Mouse (Mus musculus) erythroblast, embryonic 14.5 days (primary cell): ENCODE data around the gene Corin.

Experiments
- GATA1 ChIP-seq: IDR thresholded peaks from 2 replicates; pipeline ENCODE4 v1.6.1; 2012; ENCODE audit warnings: low read length, inconsistent platforms, mixed read lengths
- TAL1 ChIP-seq: IDR thresholded peaks from 3 replicates; pipeline ENCODE4 v1.6.1; 2012; ENCODE audit warnings: low read length, inconsistent platforms, mixed read lengths

- TF ChIP-seq GATA1 (no peak), TAL1 (no peak)
Observed at GRCm38 (mm10) chr5:72269652-72270051, 234.6 kb downstream of the Corin start.
